Mouse (Mus musculus) hindbrain, embryonic 11.5 days (tissue): ENCODE data around the gene AC153137.1. TPM values are rescaled to one million over a fixed set of nuclear protein-coding genes. Genes with fewer than 3 reads are reported as not detected.

ENCODE experiments used
- ATAC-seq: fragments of 200-750 bp; cut with Nextera tagmentation; 2 replicates; pipeline ENCODE4 v1.8.0; 2017; ENCODE audit warnings: mild to moderate bottlenecking, moderate TSS enrichment, moderate library complexity; ENCODE audit not compliant: low FRiP score
- DNase-seq: peaks from one replicate; pipeline ENCODE4 v3.0.0-alpha.2; 2015; ENCODE audit warnings: low spot score
- H3K27ac ChIP-seq: fragments of 300-500 bp; sonication (generic); 2 replicates; pipeline ENCODE4 v1.5.1; 2014; ENCODE audit warnings: mild to moderate bottlenecking, low read depth, low read length
- H3K27me3 ChIP-seq: fragments of 300-500 bp; sonication (generic); 2 replicates; pipeline ENCODE4 v1.6.1; 2014; ENCODE audit warnings: mild to moderate bottlenecking, low read length, moderate library complexity, mixed read lengths; ENCODE audit not compliant: control insufficient read depth, insufficient read depth
- H3K36me3 ChIP-seq: fragments of 300-500 bp; sonication (generic); 2 replicates; pipeline ENCODE4 v1.6.1; 2014; ENCODE audit warnings: mild to moderate bottlenecking, low read length, moderate library complexity, mixed read lengths; ENCODE audit not compliant: control insufficient read depth, insufficient read depth
- H3K4me1 ChIP-seq: fragments of 300-500 bp; sonication (generic); replicated peaks from 2 replicates; pipeline ENCODE4 v1.6.1; 2014; ENCODE audit warnings: low read length, mixed read lengths; ENCODE audit not compliant: control insufficient read depth, insufficient read depth
- H3K4me2 ChIP-seq: fragments of 300-500 bp; sonication (generic); replicated peaks from 2 replicates; pipeline ENCODE4 v1.6.1; 2014; ENCODE audit warnings: mild to moderate bottlenecking, low read depth, low read length
- H3K4me3 ChIP-seq: fragments of 300-500 bp; sonication (generic); 2 replicates; pipeline ENCODE4 v1.5.1; 2014; ENCODE audit warnings: low read depth, low read length
- H3K9ac ChIP-seq: fragments of 300-500 bp; sonication (generic); 2 replicates; pipeline ENCODE4 v1.6.1; 2014; ENCODE audit warnings: low read depth, low read length
- H3K9me3 ChIP-seq: fragments of 300-500 bp; sonication (generic); 2 replicates; pipeline ENCODE4 v1.6.1; 2016; ENCODE audit warnings: low read length; ENCODE audit not compliant: control insufficient read depth
- WGBS: fragments of 180-500 bp; shearing (Covaris S2); extraction: QIAGEN DNeasy Blood & Tissue Kit; methylation state at CpG from one replicate; pipeline ENCODE4 v1.1.7; 2014; 5-methylcytosine and 5-hydroxymethylcytosine counted together
- polyA plus RNA-seq: library from polyadenylated mRNA; unstranded; fragments of >200 nt; fragmentation: Nextera tagmentation; extraction: Ambion mirVana; gene quantifications from 2 replicates; pipeline ENCODE4 v1.2.1, GENCODE M21; 2014

Gene AC153137.1
- polyA plus RNA-seq, 1 experiment from 2014 or later = not detected

DNA sequence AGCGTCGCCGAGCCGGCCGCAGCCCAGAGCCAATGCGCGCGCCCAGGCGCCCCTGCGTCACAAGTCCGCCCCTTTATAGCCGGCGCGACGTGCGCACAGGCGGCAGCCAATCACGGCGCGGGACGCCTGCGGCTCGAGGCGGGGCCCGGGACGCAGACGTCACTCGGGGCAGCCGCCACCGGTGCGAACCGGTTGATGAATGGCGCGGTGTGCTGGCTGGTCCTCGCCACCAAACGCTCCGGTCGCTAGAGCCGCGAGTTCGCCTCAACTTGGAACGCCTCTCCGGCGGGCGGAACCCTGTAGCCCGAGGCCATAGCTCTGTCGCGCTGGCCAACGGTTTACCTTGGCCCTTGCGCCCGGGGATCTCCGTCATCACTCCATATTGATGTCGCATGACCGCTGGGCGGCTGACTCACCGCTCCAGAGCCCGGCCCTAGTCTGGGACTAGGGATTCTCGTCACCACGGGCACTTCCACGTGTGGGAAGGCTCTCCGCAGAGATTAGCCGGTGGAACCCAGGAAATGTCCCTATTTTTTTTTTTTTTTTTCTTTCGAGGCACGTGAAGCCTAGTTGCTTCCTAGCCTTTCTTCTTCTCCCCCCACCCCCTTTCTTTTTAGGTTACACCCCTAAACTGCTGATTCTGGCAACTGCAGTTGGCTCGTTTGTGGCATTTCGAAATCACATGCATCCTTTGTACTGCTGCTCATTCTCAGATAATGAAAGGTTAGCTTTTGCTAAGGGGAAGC is 27.9 kb downstream of the AC153137.1 start:
- ATAC-seq (peak; percentile 99), DNase-seq (peak; percentile 98)
- Histone ChIP-seq H3K4me1 (no peaks in the 10 kb centered on the region), H3K36me3 (no peaks in the 10 kb centered on the region), H3K27me3 (no peaks in the 10 kb centered on the region), H3K9ac (peak overlapping the region; percentile 78), H3K27ac (peak overlapping the region; percentile 97), H3K4me2 (peak overlapping the region; percentile 48), H3K4me3 (peak overlapping the region; percentile 92), H3K9me3 (no peaks in the 10 kb centered on the region)
- under 1% methylated on average over 65 of the region's 66 CpGs for WGBS

DNA sequence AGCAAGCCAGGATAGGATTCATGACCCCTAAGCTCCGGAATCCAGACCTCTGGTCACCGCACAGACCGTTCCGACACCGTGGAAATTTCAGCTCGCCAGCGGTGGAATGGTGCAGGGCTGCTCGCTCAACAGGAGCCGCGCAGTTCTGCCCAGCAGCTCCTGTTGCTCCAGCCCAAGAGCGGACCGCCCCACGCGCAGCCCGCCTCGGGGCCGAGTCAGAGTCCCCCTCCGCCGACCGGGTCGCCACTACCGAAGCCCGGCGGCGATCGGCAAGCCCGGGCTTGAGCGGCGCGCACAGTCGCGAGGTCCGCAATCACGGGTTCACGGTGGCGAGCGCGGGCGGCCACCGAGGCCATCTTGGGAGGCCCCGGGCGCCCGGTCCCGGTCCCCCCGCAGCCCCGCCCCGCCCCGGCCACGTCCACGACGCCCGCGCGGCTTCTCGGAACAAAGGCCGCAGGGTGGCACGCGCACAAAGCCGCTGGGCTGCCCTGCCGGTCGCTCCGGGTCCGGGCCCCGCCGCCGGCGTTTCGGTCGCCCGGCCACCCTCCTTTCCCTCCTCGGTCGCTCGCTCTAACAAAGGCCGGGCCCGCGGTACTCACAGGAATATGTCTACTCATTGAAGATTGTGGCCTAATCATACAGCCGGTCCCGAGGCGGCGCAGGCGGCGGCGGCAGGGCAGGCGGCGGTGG is 28.7 kb downstream of the AC153137.1 start:
- peak overlapping the region; percentile 33 for H3K4me2 ChIP-seq
- H3K27me3 ChIP-seq = no peaks in the 10 kb centered on the region
- H3K36me3 ChIP-seq = no peaks in the 10 kb centered on the region
- no peaks in the 10 kb centered on the region for H3K9me3 ChIP-seq
- DNase-seq (peak; percentile 74), ATAC-seq (peak; percentile 80)
- WGBS = 1% methylated on average over 60 of the region's 85 CpGs
- peak overlapping the region; percentile 94 for H3K9ac ChIP-seq
- H3K27ac ChIP-seq = peak overlapping the region; percentile 97
- H3K4me1 ChIP-seq = no peaks in the 10 kb centered on the region
- H3K4me3 ChIP-seq = peak overlapping the region; percentile 92

DNA sequence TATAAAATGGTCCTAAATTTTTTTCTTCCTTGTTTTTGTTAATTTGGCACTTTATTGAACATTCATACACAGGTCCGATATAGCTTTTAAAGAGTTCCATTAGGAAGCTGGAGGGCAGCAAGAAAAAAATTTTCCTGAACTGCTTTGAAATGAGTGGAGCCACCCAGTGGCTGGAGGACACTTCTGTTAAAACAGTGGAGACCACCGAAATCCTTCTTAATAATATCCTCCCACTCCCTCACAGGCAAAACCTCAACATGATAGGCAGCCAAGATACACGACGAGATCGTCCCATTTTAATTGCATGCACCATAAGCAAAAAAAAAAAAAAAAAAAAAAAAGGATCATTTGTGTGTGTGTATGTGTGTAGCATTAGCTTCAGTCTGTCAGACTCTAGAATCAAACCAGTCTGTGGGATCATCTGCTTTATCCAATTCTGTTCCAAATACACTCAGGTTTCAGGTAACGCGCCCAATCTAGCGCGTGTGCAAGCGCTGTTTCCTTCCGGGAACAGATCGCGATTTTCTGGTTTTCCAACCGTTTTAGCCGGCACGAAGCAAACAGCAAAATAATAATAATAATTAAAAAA is 29.3 kb downstream of the AC153137.1 start:
- peak overlapping the region; percentile 92 for H3K4me3 ChIP-seq
- peak overlapping the region; percentile 97 for H3K27ac ChIP-seq
- H3K27me3 ChIP-seq = no peaks in the 10 kb centered on the region
- no peaks in the 10 kb centered on the region for H3K4me1 ChIP-seq
- peak overlapping the region; percentile 94 for H3K9ac ChIP-seq
- no peak for ATAC-seq
- 1% methylated on average over 16 of the region's 16 CpGs for WGBS
- peak overlapping the region; percentile 33 for H3K4me2 ChIP-seq
- no peaks in the 10 kb centered on the region for H3K9me3 ChIP-seq
- no peaks in the 10 kb centered on the region; the same call in 1 of the 2 replicates for H3K36me3 ChIP-seq
- DNase-seq = peak; percentile 69

DNA sequence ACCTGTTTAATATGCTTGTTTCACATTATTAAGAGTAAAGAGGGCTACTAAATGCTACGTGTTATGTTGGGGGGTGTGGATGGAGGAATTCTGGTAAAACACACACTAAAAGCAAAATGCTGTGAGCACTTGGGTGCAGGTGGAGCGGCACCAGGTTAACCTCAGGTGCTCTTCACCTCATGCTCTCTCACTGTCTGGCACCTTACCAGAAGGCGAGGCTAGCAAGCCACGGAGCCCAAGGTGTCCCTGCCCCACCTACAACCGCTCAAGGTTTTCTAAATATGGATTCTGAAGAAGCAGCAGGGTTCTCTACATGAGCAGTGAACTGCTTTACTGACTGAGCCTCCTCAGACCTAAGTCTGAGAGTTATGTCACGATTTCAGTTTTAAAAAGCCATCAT is 32.6 kb downstream of the AC153137.1 start:
- DNase-seq (no peak), ATAC-seq (no peak)
- no peak overlapping the region for H3K4me3 ChIP-seq
- H3K27ac ChIP-seq = no peak overlapping the region
- no peak overlapping the region for H3K4me2 ChIP-seq
- no peaks in the 10 kb centered on the region for H3K9me3 ChIP-seq
- H3K9ac ChIP-seq = no peak overlapping the region
- H3K4me1 ChIP-seq = no peaks in the 10 kb centered on the region
- H3K36me3 ChIP-seq = no peaks in the 10 kb centered on the region; the same call in 1 of the 2 replicates
- H3K27me3 ChIP-seq = no peaks in the 10 kb centered on the region
- 93% methylated on average over 6 of the region's 6 CpGs for WGBS

GRCm38 (mm10) chr1:30940571-30940970 is 37.2 kb downstream of the AC153137.1 start:
- no peak overlapping the region for H3K4me2 ChIP-seq
- no peaks in the 10 kb centered on the region for H3K27me3 ChIP-seq
- no peak for DNase-seq
- no peak overlapping the region for H3K9ac ChIP-seq
- H3K4me1 ChIP-seq = no peaks in the 10 kb centered on the region
- H3K27ac ChIP-seq = no peak overlapping the region
- H3K9me3 ChIP-seq = no peaks in the 10 kb centered on the region
- H3K36me3 ChIP-seq = no peaks in the 10 kb centered on the region; the same call in 1 of the 2 replicates
- H3K4me3 ChIP-seq = no peak overlapping the region
- ATAC-seq = no peak
- 82% methylated on average over 3 of the region's 3 CpGs for WGBS

DNA sequence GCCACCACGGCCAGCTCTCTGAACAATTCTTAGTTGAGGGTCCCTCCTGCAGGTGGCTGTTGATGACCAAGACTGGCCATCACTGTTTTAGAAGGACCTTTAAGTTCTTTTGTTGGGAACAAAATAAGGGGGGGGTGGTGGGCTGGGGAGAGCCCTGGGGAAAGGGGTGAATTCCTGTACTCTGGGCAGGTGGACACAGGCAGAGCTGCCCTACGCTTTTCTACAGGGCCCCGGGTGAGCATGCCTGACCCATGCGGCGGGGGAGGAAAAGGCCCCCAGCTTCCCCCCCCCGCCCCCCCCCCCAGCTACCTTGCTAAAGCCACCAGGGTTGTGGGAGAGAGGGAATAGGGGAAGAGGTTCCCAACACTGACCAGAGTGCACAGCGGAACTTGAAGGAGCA is 39.4 kb downstream of the AC153137.1 start:
- 81% methylated on average over 7 of the region's 7 CpGs for WGBS
- Histone ChIP-seq H3K27me3 (no peaks in the 10 kb centered on the region), H3K9me3 (no peaks in the 10 kb centered on the region), H3K4me2 (no peak overlapping the region), H3K9ac (no peak overlapping the region), H3K36me3 (no peaks in the 10 kb centered on the region), H3K4me3 (no peak overlapping the region), H3K27ac (no peak overlapping the region), H3K4me1 (no peaks in the 10 kb centered on the region)
- ATAC-seq = 0 out of 2 replicates have a peak, but pooled peaks have one; percentile 22
- no peak for DNase-seq

DNA sequence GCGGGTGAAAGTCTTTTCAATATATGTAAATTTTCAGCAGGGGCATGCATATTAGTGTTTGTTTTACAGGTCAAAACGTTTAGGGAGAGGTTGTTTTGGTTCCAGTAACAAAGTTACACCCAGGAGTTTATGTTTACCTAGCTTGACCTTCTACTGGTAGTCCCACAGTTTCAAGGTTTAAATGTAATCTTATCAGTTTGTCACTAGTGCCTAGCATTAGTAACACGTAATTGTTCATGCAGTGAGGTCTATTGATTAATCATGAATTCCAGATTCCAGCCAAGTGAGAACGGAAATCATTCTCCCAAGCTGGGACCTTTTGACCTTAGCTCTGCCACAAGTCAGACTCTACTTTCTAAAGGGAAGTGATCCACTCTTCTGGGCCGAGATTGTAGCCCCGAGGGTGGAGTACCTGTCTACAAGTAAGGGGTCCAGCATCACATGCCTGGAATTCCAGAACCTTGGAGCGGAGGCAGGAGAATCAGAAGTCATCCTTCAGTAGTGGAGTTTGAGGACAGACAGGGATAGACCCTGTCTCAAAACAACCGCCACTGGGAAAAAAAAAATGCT is 40.3 kb downstream of the AC153137.1 start:
- H3K27me3 ChIP-seq = no peaks in the 10 kb centered on the region
- 60% methylated on average over 8 of the region's 8 CpGs for WGBS
- H3K4me1 ChIP-seq = no peaks in the 10 kb centered on the region
- no peak overlapping the region for H3K4me3 ChIP-seq
- no peak for DNase-seq
- no peaks in the 10 kb centered on the region for H3K36me3 ChIP-seq
- H3K9me3 ChIP-seq = no peaks in the 10 kb centered on the region
- no peak for ATAC-seq
- H3K27ac ChIP-seq = no peak overlapping the region
- no peak overlapping the region for H3K9ac ChIP-seq
- no peak overlapping the region for H3K4me2 ChIP-seq

GRCm38 (mm10) chr1:30936488-30936887 is 41.3 kb downstream of the AC153137.1 start:
- Histone ChIP-seq H3K9ac (no peak overlapping the region), H3K27ac (no peak overlapping the region), H3K4me2 (no peak overlapping the region), H3K9me3 (no peaks in the 10 kb centered on the region), H3K36me3 (no peaks in the 10 kb centered on the region), H3K4me3 (no peak overlapping the region), H3K27me3 (no peaks in the 10 kb centered on the region), H3K4me1 (no peaks in the 10 kb centered on the region)
- no peak for DNase-seq
- WGBS = 82% methylated on average over 2 of the region's 2 CpGs
- ATAC-seq = no peak
